Mouse (Mus musculus) G1E (cell line): Measurements from ENCODE around the gene Ypel1. TPM values are rescaled to one million over a fixed set of nuclear protein-coding genes. Genes with fewer than 3 reads are reported as not detected.

Experiments
- ATAC-seq: 2 replicates; pipeline ENCODE4 v1.8.0; 2016; ENCODE audit warnings: mild to moderate bottlenecking; ENCODE audit not compliant: insufficient number of reproducible peaks, poor library complexity, low FRiP score, severe bottlenecking; ENCODE audit errors: extremely low read depth
- DNase-seq: peaks from one replicate; pipeline ENCODE4 v3.0.0; 2012; ENCODE audit warnings: low spot score
- H3K27me3 ChIP-seq: 2 replicates; pipeline ENCODE4 v1.6.1; 2012; ENCODE audit warnings: mild to moderate bottlenecking, low read length, inconsistent platforms; ENCODE audit not compliant: insufficient read depth
- H3K36me3 ChIP-seq: replicated peaks from 2 replicates; pipeline ENCODE3; 2012; ENCODE audit warnings: mild to moderate bottlenecking, inconsistent platforms
- H3K4me1 ChIP-seq: 2 replicates; pipeline ENCODE4 v1.6.1; 2012; ENCODE audit warnings: low read depth, low read length, inconsistent platforms, mixed read lengths; ENCODE audit not compliant: insufficient read depth
- H3K4me3 ChIP-seq: 2 replicates; pipeline ENCODE4 v1.5.1; 2012; ENCODE audit warnings: low read depth, mild to moderate bottlenecking, inconsistent platforms, low read length, moderate library complexity, mixed read lengths
- H3K9me3 ChIP-seq: replicated peaks from 2 replicates; pipeline ENCODE4 v1.6.1; 2012; ENCODE audit warnings: inconsistent platforms
- CTCF ChIP-seq: IDR thresholded peaks from 2 replicates; pipeline ENCODE4 v1.5.1; 2012; ENCODE audit warnings: low read depth, low read length, inconsistent platforms, mixed read lengths
- GATA1 ChIP-seq: IDR thresholded peaks from 2 replicates; pipeline ENCODE4 v1.6.1; 2012; ENCODE audit warnings: borderline replicate concordance, low read length, inconsistent platforms, mixed read lengths
- GATA2 ChIP-seq: IDR thresholded peaks from 2 replicates; pipeline ENCODE4 v1.6.1; 2012; ENCODE audit warnings: low read depth, low read length, inconsistent platforms, borderline replicate concordance
- POLR2AphosphoS5 ChIP-seq: IDR thresholded peaks from 2 replicates; pipeline ENCODE4 v1.6.1; 2012; ENCODE audit warnings: low read depth, low read length, inconsistent platforms; ENCODE audit not compliant: insufficient replicate concordance
- TAL1 ChIP-seq: conservative IDR thresholded peaks from 2 replicates; pipeline ENCODE4 v1.6.1; 2012; ENCODE audit warnings: low read depth, low read length, inconsistent platforms, mixed read lengths
- polyA plus RNA-seq: library from polyadenylated mRNA; stranded (reverse); fragments of >175 nt; gene quantifications from 2 replicates; pipeline ENCODE4 v1.2.3, GENCODE M21; 2012
- total RNA-seq, 2 experiments: library from RNA; stranded (forward) in 1 of 2; stranded (reverse) in 1 of 2; fragments of 200-1000 nt in 1 of 2; fragments of >200 nt in 1 of 2; fragmentation: Nextera tagmentation in 1 of 2; gene quantifications; 2 replicates each; pipeline ENCODE4 v1.2.3; 2014 to 2017

Ypel1 gene
- total and polyA plus RNA-seq, 3 experiments: 0.15 to 1.5 (median 0.90) TPM

DNA sequence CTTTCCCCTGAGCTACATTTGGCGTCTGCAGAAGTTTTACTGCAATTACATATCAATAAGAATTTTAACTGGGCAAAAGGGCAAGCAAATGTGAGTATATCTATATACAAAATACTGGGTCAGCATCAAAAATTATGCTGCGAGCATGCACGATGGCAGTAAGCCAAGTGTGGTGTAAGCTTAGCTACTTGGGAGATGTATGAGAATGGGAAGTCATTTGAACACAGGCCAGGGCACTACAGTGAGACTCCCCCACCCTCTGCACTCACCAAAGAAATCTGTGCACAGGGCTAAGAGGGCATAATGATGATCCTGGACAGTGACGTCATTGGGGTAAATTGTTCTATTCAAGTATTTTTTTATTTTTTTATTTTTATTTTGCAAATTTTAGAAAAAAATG lies 35.1 kb downstream of the Ypel1 start:
- ATAC-seq: no peak
- peaks cover 93% of the 10 kb centered on the region for H3K36me3 ChIP-seq
- no peaks in the 10 kb centered on the region for H3K9me3 ChIP-seq

DNA sequence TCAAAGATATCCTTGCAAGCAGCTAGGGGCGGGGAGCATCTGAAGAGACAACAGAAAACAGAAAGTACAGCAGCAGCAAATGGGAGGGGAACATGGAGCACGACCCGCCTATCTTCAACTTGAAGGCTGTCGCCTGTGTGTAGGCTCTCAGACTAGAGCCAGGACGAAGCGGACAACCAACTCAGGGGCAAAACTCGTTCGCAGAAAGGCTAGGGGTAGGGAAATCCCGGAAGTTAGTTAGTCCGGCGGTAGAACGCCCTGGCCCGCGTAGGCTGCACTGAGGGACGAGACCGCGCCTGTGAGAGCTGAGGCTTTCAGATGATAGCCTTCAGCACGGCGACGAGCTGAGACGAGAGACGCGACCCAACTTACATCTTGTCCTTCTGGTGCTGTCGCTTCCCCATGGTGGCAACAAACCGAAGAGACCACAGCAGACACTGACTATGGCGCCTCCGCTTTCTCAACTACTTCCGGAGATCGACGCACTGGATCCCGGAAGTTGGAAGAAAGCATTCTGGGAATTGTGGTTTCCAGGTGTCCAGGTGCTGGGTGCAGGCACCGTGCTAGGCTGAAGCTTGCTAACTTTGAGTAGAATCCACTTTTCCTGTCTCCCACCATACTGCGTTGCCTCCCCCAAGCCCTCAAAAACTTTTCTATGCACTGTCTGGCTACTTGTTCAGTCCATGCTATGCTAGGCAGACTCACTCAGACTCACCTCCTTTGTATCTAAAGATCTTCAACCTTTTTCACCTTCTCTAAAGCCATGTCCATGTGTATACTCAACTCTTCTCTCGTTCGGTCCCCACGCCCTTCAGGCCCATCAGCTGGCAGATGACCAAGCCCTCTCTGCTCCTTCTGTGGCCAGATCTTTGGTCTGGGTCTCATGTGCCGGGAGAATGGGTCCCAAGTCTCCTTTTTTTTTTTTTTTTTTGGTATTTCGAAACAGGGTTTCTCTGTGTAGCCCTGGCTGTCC lies 41.6 kb downstream of the Ypel1 start, which contains the start of gene Ppil2:
TSS of gene Ppil2 (minus strand) at position 487 of the 973 bp plus-strand sequence.
- Histone ChIP-seq H3K9me3 (no peaks in the 10 kb centered on the region), H3K27me3 (no peaks in the 10 kb centered on the region), H3K4me3 (peak within 1 kb of the TSS; percentile 96), H3K36me3 (peaks cover 57% of the 10 kb centered on the region), H3K4me1 (peaks cover 21% of the 10 kb centered on the region)
- ATAC-seq (peak; percentile 79), DNase-seq (peak; percentile 70)
- TF ChIP-seq GATA1: no peak
- TF ChIP-seq TAL1: no peak
- TF ChIP-seq GATA2: no peak
- no peak for TF ChIP-seq CTCF
- no peak for TF ChIP-seq POLR2AphosphoS5

More for the DNA sequence above, 35.1 kb downstream of the Ypel1 start:
- no peak overlapping the region for H3K4me3 ChIP-seq
- no peak for DNase-seq
- TF ChIP-seq GATA1 (no peak), CTCF (no peak), TAL1 (no peak), GATA2 (no peak), POLR2AphosphoS5 (no peak)
- no peaks in the 10 kb centered on the region for H3K27me3 ChIP-seq
- H3K4me1 ChIP-seq: peaks cover 17% of the 10 kb centered on the region

DNA sequence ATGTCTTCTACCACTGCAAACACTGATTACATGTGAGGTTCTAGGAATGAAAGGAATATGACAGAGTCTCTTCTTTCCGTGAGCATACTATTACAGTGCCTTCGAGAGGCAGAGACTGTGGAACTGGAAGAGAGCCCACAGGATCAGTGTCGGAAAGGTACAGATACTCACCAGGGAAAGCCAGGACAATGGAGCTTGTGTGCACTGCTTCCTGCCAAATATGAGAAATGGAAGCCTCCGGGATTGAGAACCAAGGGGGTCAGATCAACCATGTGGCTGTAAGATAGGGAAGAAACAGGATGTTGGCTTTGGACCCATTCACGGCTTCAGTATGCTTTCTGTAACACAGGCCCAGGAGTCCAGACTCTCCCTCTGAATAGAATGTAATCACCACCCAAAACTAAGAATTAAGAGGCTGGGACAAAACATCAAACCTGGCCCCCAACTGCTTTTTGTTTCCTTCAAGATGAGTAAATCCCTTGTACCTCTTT lies 47.9 kb downstream of the Ypel1 start:
- H3K9me3 ChIP-seq: no peaks in the 10 kb centered on the region
- no peak for ATAC-seq
- peaks cover 2% of the 10 kb centered on the region; the same call in 1 of the 2 replicates for H3K4me1 ChIP-seq
- H3K27me3 ChIP-seq: peaks cover 8% of the 10 kb centered on the region
- DNase-seq: no peak
- no peak overlapping the region for H3K4me3 ChIP-seq
- H3K36me3 ChIP-seq: peaks cover 83% of the 10 kb centered on the region
- TF ChIP-seq GATA1: no peak
- no peak for TF ChIP-seq TAL1
- TF ChIP-seq POLR2AphosphoS5: no peak
- no peak for TF ChIP-seq GATA2
- no peak for TF ChIP-seq CTCF

DNA sequence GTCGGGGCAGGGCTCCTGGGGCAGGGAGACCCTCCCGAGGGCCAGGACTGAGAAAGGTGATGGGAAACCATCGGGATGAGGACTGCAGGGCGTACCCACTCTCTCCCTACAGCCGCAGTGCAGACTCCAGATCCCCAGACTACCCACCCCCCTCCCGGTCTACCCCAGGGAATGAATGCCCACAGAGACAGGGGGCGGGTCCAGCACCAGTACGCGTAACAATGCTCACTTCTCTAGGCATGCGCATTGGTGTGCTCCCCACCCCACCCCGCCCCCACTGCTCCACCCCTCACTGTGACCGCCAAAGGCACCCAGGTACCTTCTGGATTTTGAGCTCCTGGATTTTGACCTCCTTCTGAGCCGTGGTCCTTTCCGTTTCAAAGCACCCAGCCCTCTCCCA lies 52.1 kb downstream of the Ypel1 start:
- ATAC-seq (no peak), DNase-seq (no peak)
- H3K36me3 ChIP-seq: peaks cover 68% of the 10 kb centered on the region
- H3K4me1 ChIP-seq: peaks cover 16% of the 10 kb centered on the region
- no peak for TF ChIP-seq POLR2AphosphoS5
- no peak for TF ChIP-seq GATA2
- TF ChIP-seq GATA1: no peak
- H3K9me3 ChIP-seq: no peaks in the 10 kb centered on the region
- H3K4me3 ChIP-seq: no peak overlapping the region
- H3K27me3 ChIP-seq: peaks cover 17% of the 10 kb centered on the region

DNA sequence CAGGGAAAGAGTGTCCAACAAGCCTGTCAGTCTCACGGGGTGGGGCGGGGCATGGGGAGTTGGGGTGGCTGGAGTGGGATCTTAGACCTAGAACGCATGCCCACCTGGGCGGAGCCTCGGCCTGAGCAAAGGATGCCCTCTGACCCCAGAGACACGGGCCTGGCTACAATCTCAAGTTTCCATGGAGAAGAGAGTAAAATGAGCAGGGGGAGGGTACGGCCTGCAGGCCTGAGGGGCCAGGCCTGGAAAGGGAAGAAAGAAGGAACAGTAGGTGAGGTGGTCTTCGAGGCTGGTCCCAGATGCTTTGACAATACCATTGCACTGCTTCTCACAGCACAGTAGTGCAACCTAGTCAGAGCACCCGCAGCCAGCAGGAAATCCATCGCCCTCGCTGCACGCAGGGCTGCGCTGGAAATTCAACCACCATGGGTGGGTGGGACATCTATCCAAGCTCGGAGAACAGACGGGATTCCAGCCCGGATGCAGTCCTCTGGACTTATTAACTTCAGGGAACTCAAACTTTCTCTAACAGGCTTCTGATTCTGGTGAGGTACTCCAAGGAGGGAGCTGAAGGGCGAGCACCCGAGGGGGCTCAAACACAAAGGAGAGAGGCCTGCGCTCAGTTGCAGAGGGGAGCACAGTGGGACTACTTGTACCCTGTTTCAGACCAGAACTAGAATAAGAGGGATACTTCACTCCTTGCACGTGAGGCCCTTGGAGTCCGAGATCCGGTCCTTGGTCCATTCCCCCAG lies 54.8 kb downstream of the Ypel1 start:
- Histone ChIP-seq H3K9me3 (no peaks in the 10 kb centered on the region), H3K4me3 (peak overlapping the region; percentile 68), H3K36me3 (peaks cover 44% of the 10 kb centered on the region), H3K27me3 (peaks cover 12% of the 10 kb centered on the region), H3K4me1 (peaks cover 14% of the 10 kb centered on the region)
- ATAC-seq: no peak
- peak; percentile 9 for DNase-seq
- TF ChIP-seq CTCF (no peak), GATA1 (no peak), POLR2AphosphoS5 (no peak), GATA2 (no peak), TAL1 (no peak)

DNA sequence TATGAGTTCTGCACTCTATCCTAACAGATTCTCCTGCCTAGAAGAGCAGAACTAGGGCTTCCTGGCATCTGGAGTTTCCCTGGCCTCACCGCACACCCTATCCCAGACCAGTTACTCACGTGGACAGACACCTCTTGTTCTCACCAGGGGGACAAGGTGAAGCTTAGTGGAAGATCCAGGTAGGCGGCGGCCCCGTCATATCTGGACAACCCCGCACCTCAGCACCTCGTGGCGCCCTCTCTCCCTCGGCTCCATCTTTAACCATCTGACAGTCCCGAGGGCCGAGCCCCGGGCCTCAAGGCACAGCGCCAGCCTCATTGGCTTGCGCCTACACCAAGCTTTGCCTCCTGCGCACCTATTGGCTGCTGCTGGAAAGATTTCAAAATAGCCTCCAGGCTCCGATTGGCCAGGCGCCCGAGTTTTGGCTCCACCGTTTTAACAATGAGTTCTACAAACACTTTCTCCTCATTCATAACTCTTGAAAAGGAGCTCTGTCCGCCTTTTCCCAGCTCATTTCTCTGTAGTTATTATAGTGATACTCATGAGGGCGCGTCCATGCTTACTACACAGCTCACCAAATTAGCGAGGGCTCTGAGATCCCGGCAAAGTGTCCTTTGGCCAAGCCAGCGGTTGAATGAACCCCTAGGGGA lies 55.5 kb downstream of the Ypel1 start, which contains the start of gene 2610318N02Rik:
TSS of gene 2610318N02Rik (minus strand) at position 297 of the 650 bp plus-strand sequence.
- H3K27me3 ChIP-seq: peaks cover 12% of the 10 kb centered on the region
- H3K4me1 ChIP-seq: peaks cover 14% of the 10 kb centered on the region
- H3K36me3 ChIP-seq: peaks cover 44% of the 10 kb centered on the region
- DNase-seq (peak; percentile 83), ATAC-seq (peak; percentile 86)
- TF ChIP-seq TAL1: no peak
- TF ChIP-seq GATA1: no peak
- TF ChIP-seq POLR2AphosphoS5: no peak
- TF ChIP-seq CTCF: no peak
- TF ChIP-seq GATA2: no peak
- H3K4me3 ChIP-seq: peak within 1 kb of the TSS; percentile 68
- H3K9me3 ChIP-seq: no peaks in the 10 kb centered on the region
